Mouse (Mus musculus): Measurements from ENCODE around the gene Arpc5. TPM values are rescaled to one million over a fixed set of nuclear protein-coding genes. Genes with fewer than 3 reads are reported as not detected.
A peak's percentile ranks its signal among the peaks of the same experiment; 100 is the strongest.

The Arpc5 gene
- polyA plus RNA-seq, 2 experiments, result 71.2 to 156 TPM

DNA sequence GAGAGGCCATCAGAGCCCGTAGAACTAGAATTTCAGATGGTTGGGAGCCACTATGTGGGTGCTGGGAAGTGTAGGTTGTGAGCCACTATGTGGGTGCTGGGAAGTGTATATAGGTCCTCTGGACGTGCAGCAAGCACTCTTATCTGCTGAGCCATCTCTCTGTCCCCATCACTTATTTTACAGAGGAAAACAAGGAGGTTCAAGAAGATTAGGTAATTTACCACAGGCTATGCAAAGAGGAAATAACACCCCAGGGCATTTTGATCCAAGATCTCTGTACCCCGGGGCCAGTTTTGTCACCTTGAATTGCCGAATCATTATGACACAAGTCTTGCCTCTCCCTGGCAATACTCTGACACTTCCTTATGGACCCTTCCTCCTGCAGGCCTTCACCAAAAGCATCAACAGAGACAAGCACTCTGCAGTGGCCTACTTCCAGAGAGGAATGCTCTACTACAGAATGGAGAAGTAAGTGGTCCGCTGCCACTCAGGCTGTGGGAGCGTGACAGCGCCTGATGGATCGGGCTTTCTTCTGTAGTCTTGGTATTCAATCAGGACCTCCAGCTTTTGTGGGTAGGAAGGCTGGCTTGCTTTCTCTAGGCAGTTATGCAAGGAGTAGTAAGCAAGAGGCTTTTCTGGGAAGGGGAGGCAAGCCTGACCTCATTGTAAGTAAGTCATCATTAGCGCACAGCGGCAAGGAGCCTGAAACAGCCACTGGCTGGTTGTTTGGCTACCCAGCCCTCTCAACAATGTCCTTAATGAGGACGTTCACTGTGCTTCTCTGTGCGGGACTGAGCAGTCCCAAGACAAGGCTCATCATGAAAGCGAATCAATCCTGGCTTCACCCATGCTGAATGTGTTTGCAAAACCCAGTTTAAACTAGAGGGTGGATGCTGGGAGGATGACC is 44.4 kb downstream of the Arpc5 start:
- no peak overlapping the region for H3K4me3 ChIP-seq (ENCODE audit: insufficient read depth in 1 of 2, low read depth in 2 of 2, low read length in 2 of 2)

DNA sequence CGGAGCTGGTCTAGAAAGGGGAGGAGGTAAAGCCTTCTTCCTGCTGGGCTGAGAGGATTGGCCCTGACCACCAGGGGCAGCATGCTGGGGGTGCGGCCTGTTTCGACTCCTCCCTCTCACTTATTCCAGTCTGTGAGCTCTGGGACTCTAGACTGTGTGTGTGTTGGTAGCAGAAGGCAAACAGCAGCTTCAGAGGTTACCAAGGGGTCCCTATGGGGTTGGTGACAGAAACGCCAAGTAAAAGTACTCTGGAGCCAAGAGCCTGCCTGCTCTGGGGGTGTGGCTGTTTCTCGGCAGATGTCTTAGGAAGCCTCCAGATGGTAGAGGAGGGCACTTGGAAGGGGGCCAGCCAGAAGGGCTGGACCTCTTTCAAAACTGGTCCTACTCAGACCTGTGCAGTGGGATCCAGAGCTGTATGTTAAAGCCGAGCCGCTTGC is 48.9 kb downstream of the Arpc5 start:
- no peak overlapping the region for H3K4me3 ChIP-seq (ENCODE audit: insufficient read depth in 1 of 2, low read depth in 2 of 2, low read length in 2 of 2)
- no peaks in the 10 kb centered on the region for H3K27me3 ChIP-seq (ENCODE audit: control insufficient read depth, insufficient read depth, low read length)
- no peaks in the 10 kb centered on the region for H3K4me1 ChIP-seq (replicated peaks; ENCODE audit: control insufficient read depth in 2 of 2, insufficient read depth in 2 of 2, low read length in 1 of 2)
- 65% methylated on average over 7 of the region's 7 CpGs for WGBS (ENCODE audit: insufficient replicate concordance)
- no peaks in the 10 kb centered on the region for H3K36me3 ChIP-seq (replicated peaks; ENCODE audit: control insufficient read depth, insufficient read depth, low read depth)
- no peak overlapping the region for H3K27ac ChIP-seq
- ATAC-seq (ENCODE audit: insufficient read depth), result peak; percentile 56
- DNase-seq (ENCODE audit: low read depth in 3 of 3, low spot score in 3 of 3), result no peak
- no peak for TF ChIP-seq EP300 (IDR thresholded peaks at IDR 0.05; ENCODE audit: low read depth)
- peak; percentile 60; the same call in 1 of the 2 replicates for TF ChIP-seq CTCF (IDR thresholded peaks at IDR 0.05; ENCODE audit: low read depth)
- H3K9ac ChIP-seq (replicated peaks), result no peak overlapping the region
- H3K4me2 ChIP-seq (ENCODE audit: low read depth), result no peak overlapping the region
- no peaks in the 10 kb centered on the region for H3K9me3 ChIP-seq (ENCODE audit: control insufficient read depth, low read length)

More for the DNA sequence above, 44.4 kb downstream of the Arpc5 start:
- ATAC-seq (ENCODE audit: insufficient read depth) (no peak), DNase-seq (ENCODE audit: low read depth in 3 of 3, low spot score in 3 of 3) (no peak)
- no peak overlapping the region for H3K9ac ChIP-seq (replicated peaks)
- TF ChIP-seq CTCF (IDR thresholded peaks at IDR 0.05; ENCODE audit: low read depth) (no peak), EP300 (IDR thresholded peaks at IDR 0.05; ENCODE audit: low read depth) (no peak)
- 62% methylated on average over 13 of the region's 13 CpGs for WGBS (ENCODE audit: insufficient replicate concordance)
- H3K27ac ChIP-seq, result no peak overlapping the region
- H3K4me2 ChIP-seq (ENCODE audit: low read depth), result no peak overlapping the region
- no peaks in the 10 kb centered on the region for H3K9me3 ChIP-seq (ENCODE audit: control insufficient read depth, low read length)
- no peaks in the 10 kb centered on the region for H3K4me1 ChIP-seq (replicated peaks; ENCODE audit: control insufficient read depth in 2 of 2, insufficient read depth in 2 of 2, low read length in 1 of 2)
- no peaks in the 10 kb centered on the region for H3K36me3 ChIP-seq (replicated peaks; ENCODE audit: control insufficient read depth, insufficient read depth, low read depth)
- no peaks in the 10 kb centered on the region for H3K27me3 ChIP-seq (ENCODE audit: control insufficient read depth, insufficient read depth, low read length)

DNA sequence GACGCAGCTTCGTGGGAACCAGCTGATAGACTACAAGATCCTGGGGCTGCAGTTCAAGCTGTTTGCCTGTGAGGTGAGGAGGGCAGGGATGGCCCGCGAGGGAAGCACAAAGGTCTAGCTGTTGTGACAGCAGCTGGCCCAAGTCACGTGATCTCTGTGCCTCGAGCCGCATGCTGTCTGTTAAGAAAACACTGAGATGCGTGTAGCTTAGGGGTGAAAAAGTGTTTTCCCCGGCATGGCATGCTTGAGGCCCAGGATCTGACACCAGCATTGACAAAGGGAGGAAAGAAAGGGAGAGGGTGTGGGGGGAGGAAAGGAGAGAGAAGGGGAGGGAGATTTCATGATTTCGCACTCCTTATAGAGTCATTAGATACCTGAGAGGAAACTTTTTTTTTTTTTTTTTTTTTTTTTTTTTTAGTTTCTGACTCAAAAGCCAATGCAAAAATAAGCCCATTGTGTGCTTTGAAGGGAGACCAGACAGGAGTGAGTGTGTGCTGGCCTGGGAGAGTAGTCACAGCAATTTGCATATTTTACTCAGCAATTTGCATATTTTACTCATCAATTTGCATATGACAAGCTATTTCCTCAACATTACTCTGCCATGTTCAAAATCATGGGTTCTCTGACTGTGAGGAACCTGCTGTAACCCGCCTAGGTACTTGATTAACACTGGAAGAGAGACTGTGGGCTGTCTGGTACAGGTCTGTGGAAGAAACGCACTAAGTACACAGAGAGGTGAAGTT is 50.9 kb downstream of the Arpc5 start:
- Histone ChIP-seq H3K4me3 (ENCODE audit: insufficient read depth in 1 of 2, low read depth in 2 of 2, low read length in 2 of 2) (no peak overlapping the region), H3K36me3 (replicated peaks; ENCODE audit: control insufficient read depth, insufficient read depth, low read depth) (no peaks in the 10 kb centered on the region), H3K9ac (replicated peaks) (no peak overlapping the region), H3K4me2 (ENCODE audit: low read depth) (no peak overlapping the region), H3K4me1 (replicated peaks; ENCODE audit: control insufficient read depth in 2 of 2, insufficient read depth in 2 of 2, low read length in 1 of 2) (no peaks in the 10 kb centered on the region), H3K27me3 (ENCODE audit: control insufficient read depth, insufficient read depth, low read length) (no peaks in the 10 kb centered on the region), H3K27ac (no peak overlapping the region), H3K9me3 (ENCODE audit: control insufficient read depth, low read length) (no peaks in the 10 kb centered on the region)
- ATAC-seq (ENCODE audit: insufficient read depth), result no peak
- TF ChIP-seq EP300 (IDR thresholded peaks at IDR 0.05; ENCODE audit: low read depth), result no peak
- TF ChIP-seq CTCF (IDR thresholded peaks at IDR 0.05; ENCODE audit: low read depth), result no peak
- no peak for DNase-seq (ENCODE audit: low read depth in 3 of 3, low spot score in 3 of 3)
- 65% methylated on average over 12 of the region's 12 CpGs for WGBS (ENCODE audit: insufficient replicate concordance)

DNA sequence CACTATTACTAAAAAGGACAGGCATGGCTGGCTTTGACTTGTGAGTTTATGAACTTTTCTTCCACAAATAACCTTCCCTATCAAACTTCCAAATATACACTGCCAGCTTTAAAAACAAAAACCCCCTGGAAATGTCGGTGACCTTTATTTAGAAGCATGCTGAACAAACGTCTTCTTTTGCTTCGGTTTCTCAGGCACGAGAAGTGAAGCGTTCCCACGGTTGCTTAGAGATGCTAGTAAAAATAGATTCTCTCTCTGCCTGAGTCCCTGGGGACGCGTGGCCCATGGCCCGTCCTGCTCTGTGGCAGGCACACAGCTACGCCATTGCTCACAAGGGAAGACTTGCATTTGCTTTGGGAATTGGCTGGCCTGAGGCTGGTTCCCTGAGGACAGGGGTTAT is 51.5 kb downstream of the Arpc5 start:
- no peaks in the 10 kb centered on the region for H3K4me1 ChIP-seq (replicated peaks; ENCODE audit: control insufficient read depth in 2 of 2, insufficient read depth in 2 of 2, low read length in 1 of 2)
- no peak overlapping the region for H3K9ac ChIP-seq (replicated peaks)
- 70% methylated on average over 10 of the region's 10 CpGs for WGBS (ENCODE audit: insufficient replicate concordance)
- no peak overlapping the region for H3K4me3 ChIP-seq (ENCODE audit: insufficient read depth in 1 of 2, low read depth in 2 of 2, low read length in 2 of 2)
- H3K9me3 ChIP-seq (ENCODE audit: control insufficient read depth, low read length), result no peaks in the 10 kb centered on the region
- no peaks in the 10 kb centered on the region for H3K36me3 ChIP-seq (replicated peaks; ENCODE audit: control insufficient read depth, insufficient read depth, low read depth)
- TF ChIP-seq CTCF (IDR thresholded peaks at IDR 0.05; ENCODE audit: low read depth) (no peak), EP300 (IDR thresholded peaks at IDR 0.05; ENCODE audit: low read depth) (no peak)
- ATAC-seq (ENCODE audit: insufficient read depth), result no peak
- no peak overlapping the region for H3K27ac ChIP-seq
- H3K27me3 ChIP-seq (ENCODE audit: control insufficient read depth, insufficient read depth, low read length), result no peaks in the 10 kb centered on the region
- DNase-seq (ENCODE audit: low read depth in 3 of 3, low spot score in 3 of 3), result no peak
- H3K4me2 ChIP-seq (ENCODE audit: low read depth), result no peak overlapping the region

DNA sequence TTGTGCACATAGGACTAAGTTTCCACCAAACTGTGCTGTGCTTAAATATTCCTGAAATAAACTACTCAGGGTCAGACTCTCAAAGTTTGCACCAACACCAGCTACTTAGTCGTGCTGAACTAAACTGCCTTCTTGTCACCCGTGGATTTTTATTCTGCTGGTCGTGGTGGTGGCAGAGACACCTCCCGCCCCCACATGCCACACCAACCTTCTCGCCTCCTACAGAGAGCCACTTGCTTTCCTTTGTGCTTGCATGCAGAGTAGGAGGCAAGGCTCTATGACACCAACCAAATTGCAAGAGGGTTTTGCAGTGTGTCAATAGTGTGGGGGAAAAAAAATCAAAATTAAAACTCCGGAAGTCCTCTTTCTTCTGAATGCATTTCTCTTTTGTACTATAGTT is 53.2 kb downstream of the Arpc5 start:
- H3K9ac ChIP-seq (replicated peaks), result no peak overlapping the region
- 68% methylated on average over 6 of the region's 6 CpGs for WGBS (ENCODE audit: insufficient replicate concordance)
- H3K4me2 ChIP-seq (ENCODE audit: low read depth), result no peak overlapping the region
- H3K9me3 ChIP-seq (ENCODE audit: control insufficient read depth, low read length), result no peaks in the 10 kb centered on the region
- H3K36me3 ChIP-seq (replicated peaks; ENCODE audit: control insufficient read depth, insufficient read depth, low read depth), result no peaks in the 10 kb centered on the region
- no peaks in the 10 kb centered on the region for H3K4me1 ChIP-seq (replicated peaks; ENCODE audit: control insufficient read depth in 2 of 2, insufficient read depth in 2 of 2, low read length in 1 of 2)
- no peak for DNase-seq (ENCODE audit: low read depth in 3 of 3, low spot score in 3 of 3)
- no peak for TF ChIP-seq EP300 (IDR thresholded peaks at IDR 0.05; ENCODE audit: low read depth)
- TF ChIP-seq CTCF (IDR thresholded peaks at IDR 0.05; ENCODE audit: low read depth), result no peak
- H3K27ac ChIP-seq, result no peak overlapping the region
- H3K4me3 ChIP-seq (ENCODE audit: insufficient read depth in 1 of 2, low read depth in 2 of 2, low read length in 2 of 2), result no peak overlapping the region
- no peaks in the 10 kb centered on the region for H3K27me3 ChIP-seq (ENCODE audit: control insufficient read depth, insufficient read depth, low read length)
- no peak for ATAC-seq (ENCODE audit: insufficient read depth)

Measured in liver, embryonic 14.5 days (tissue).